Mouse (Mus musculus): ENCODE results near the gene Megf11.
A peak's percentile ranks its signal among the peaks of the same experiment; 100 is the strongest.
"Not testable (repeated sequence)": the region's sequence is repeated elsewhere in the genome, so short reads cannot be mapped to it uniquely, and the experiment has no call there.

Megf11 gene

GRCm38 (mm10) chr9:64693094-64693493 lies 307.7 kb downstream of the Megf11 start:
- DNase-seq (ENCODE audit: extremely low read depth, insufficient read length, low spot score): no peak

- no peak for DNase-seq (ENCODE audit: extremely low read depth, insufficient read length, low spot score)
Measured at GRCm38 (mm10) chr9:64695266-64695665, 309.8 kb downstream of the Megf11 start.

- no peak for DNase-seq (ENCODE audit: extremely low read depth, insufficient read length, low spot score)
Measured at GRCm38 (mm10) chr9:64696404-64696803, 311.0 kb downstream of the Megf11 start.

GRCm38 (mm10) chr9:64697006-64697405 lies 311.6 kb downstream of the Megf11 start:
- DNase-seq (ENCODE audit: extremely low read depth, insufficient read length, low spot score): no peak

GRCm38 (mm10) chr9:64697677-64698076 lies 312.3 kb downstream of the Megf11 start:
- no peak for DNase-seq (ENCODE audit: extremely low read depth, insufficient read length, low spot score)

- no peak for DNase-seq (ENCODE audit: extremely low read depth, insufficient read length, low spot score)
Measured at GRCm38 (mm10) chr9:64698586-64698985, 313.2 kb downstream of the Megf11 start.

- DNase-seq (ENCODE audit: extremely low read depth, insufficient read length, low spot score): no peak
Measured at GRCm38 (mm10) chr9:64700451-64701311, 315.3 kb downstream of the Megf11 start.

- DNase-seq (ENCODE audit: extremely low read depth, insufficient read length, low spot score): peak; percentile 35
Measured at GRCm38 (mm10) chr9:64701651-64702050, 316.2 kb downstream of the Megf11 start.

- DNase-seq (ENCODE audit: extremely low read depth, insufficient read length, low spot score): no peak
Measured at GRCm38 (mm10) chr9:64702391-64702790, 317.0 kb downstream of the Megf11 start.

- peak; percentile 30 for DNase-seq (ENCODE audit: extremely low read depth, insufficient read length, low spot score)
Measured at GRCm38 (mm10) chr9:64702937-64703336, 317.5 kb downstream of the Megf11 start.

GRCm38 (mm10) chr9:64703420-64703965 lies 318.1 kb downstream of the Megf11 start:
- no peak for DNase-seq (ENCODE audit: extremely low read depth, insufficient read length, low spot score)

- DNase-seq (ENCODE audit: extremely low read depth, insufficient read length, low spot score): no peak
Measured at GRCm38 (mm10) chr9:64704073-64704840, 318.8 kb downstream of the Megf11 start.

- not testable (repeated sequence) for DNase-seq (ENCODE audit: extremely low read depth, insufficient read length, low spot score)
Measured at GRCm38 (mm10) chr9:64710291-64710690, 324.9 kb downstream of the Megf11 start.

- DNase-seq (ENCODE audit: extremely low read depth, insufficient read length, low spot score): no peak
Measured at GRCm38 (mm10) chr9:64719526-64720163, 334.2 kb downstream of the Megf11 start.

- DNase-seq (ENCODE audit: extremely low read depth, insufficient read length, low spot score): no peak
Measured at GRCm38 (mm10) chr9:64726454-64726853, 341.0 kb downstream of the Megf11 start.

- DNase-seq (ENCODE audit: extremely low read depth, insufficient read length, low spot score): no peak
Measured at GRCm38 (mm10) chr9:64731029-64731560, 345.7 kb downstream of the Megf11 start.

GRCm38 (mm10) chr9:64734166-64734565 lies 348.7 kb downstream of the Megf11 start:
- DNase-seq (ENCODE audit: extremely low read depth, insufficient read length, low spot score): no peak

GRCm38 (mm10) chr9:64734992-64735391 lies 349.6 kb downstream of the Megf11 start:
- DNase-seq (ENCODE audit: extremely low read depth, insufficient read length, low spot score): not testable (repeated sequence)

GRCm38 (mm10) chr9:64736076-64736638 lies 350.7 kb downstream of the Megf11 start:
- DNase-seq (ENCODE audit: extremely low read depth, insufficient read length, low spot score): no peak

Data from 3134 (cell line).